Mouse (Mus musculus): Measurements from ENCODE around the gene Tbc1d7. TPM values are rescaled to one million over a fixed set of nuclear protein-coding genes. Genes with fewer than 3 reads are reported as not detected.

Tbc1d7 gene
- total RNA-seq, 1 experiment from 2014 or later: 21.5 TPM

GRCm38 (mm10) chr13:43193932-43194331, 22.6 kb upstream of the Tbc1d7 start:
- DNase-seq: no peak

GRCm38 (mm10) chr13:43193266-43193665, 22.0 kb upstream of the Tbc1d7 start:
- DNase-seq: no peak

DNA sequence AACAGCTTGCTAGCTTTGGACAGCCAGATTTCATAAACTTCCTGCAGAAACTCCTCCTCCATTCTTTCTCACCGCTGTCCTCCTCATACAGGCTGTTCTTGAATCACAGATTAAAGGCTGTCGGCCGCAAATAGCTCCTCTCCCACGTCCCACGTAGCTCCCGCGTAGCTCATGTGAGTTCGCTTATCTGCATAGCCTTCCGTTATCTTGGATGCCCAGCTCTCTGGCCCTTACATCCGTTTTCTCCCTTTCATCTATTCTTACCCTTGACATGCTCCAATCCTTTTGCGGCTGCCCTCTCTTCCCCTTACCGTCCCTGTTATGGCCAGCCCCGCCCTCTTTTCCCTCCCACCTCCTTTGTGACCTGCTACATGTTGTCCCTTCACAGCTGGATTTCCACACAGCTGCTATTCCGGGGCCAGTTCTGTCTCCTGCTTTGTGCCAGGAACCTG, 20.5 kb upstream of the Tbc1d7 start:
- no peak for DNase-seq

- no peak for DNase-seq
Measured at GRCm38 (mm10) chr13:43191290-43191689, 20.0 kb upstream of the Tbc1d7 start.

GRCm38 (mm10) chr13:43187736-43188135, 16.4 kb upstream of the Tbc1d7 start:
- no peak for DNase-seq

- DNase-seq: no peak
Measured at GRCm38 (mm10) chr13:43183248-43184055, 12.2 kb upstream of the Tbc1d7 start.

- peak; percentile 89 for DNase-seq
Measured at GRCm38 (mm10) chr13:43182465-43183201, 11.3 kb upstream of the Tbc1d7 start.

DNA sequence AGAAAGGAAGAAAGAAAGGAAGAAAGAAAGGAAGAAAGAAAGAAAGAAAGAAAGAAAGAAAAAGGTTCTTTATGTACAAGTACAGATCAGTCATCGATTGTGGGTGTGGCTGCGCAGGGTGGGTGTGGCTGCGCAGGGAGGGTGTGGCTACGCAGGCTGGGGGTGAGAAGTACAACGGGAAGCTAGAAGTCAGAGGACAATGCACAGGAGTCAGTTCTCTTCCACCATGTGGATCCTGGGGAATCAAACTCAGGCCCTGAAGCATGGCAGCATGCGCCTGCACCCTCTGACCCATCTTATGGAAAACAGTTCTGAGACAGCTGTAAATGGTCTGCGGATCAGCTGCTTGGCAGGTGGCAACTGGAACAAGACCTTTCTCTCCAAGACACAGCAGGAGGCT, 9.8 kb upstream of the Tbc1d7 start:
- no peak for DNase-seq

DNA sequence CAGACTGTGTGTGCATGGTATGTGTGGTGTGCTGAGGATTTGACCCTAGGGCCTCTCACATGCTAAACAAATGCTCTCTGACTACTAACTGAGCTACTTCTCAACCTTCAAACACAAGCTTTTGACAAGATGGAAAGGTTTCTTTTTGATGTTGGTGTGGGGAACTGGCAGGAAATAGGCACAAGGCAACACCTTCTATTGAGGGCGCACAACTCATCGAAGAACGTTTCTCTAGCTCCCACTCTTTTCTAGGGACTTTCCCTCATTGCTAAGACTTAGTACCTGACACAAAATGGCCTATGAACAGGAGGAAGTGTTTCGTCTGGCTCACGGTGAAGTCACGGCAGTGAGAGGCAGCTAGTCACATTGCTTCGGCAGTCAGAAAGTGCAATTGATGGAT, 6.0 kb upstream of the Tbc1d7 start:
- no peak for DNase-seq

DNA sequence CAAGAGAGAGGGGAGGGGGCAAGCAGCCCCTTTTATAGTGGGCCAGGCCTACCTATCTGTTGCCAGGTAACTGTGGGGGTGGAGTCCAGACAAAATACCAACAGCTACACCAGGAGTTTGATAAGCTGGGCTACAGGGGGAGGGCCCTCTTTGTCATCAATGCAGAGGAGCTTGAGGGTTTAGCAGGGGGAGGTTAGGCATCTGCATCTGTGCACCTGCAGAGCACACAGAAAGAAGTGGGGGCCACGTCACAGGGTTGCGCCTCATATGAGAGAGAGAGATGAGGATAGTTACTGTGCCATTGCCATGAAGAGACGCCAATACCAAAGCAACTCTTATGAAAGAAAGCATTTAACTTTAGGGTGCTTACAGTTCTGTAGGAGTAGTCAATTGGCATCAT, 5.4 kb upstream of the Tbc1d7 start:
- DNase-seq: no peak

GRCm38 (mm10) chr13:43173262-43173661, 2.0 kb upstream of the Tbc1d7 start:
- peak; percentile 64 for DNase-seq

- DNase-seq: peak; percentile 51
Measured at GRCm38 (mm10) chr13:43172036-43172713, 874 bp upstream of the Tbc1d7 start.

- no peak for DNase-seq
Measured at GRCm38 (mm10) chr13:43167721-43168120, 3.6 kb downstream of the Tbc1d7 start.

DNA sequence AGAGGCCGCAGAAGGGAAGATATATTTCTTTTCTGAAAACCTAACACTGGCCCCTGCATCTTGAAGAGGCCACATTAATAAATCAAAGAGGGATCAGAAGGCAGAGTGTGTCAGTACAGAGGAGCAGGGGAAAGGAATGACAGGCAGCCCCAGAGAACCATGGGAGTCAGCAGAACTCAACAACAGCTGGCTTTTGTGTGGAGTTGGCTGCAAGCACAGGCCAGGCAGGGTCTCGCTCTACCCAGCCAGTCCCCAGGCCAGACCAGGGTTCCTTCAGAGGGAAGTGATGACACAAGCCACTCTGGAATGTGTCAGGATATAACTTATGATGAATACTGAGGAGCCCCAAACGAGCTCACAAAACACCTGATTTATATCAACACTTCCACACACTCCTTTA, 11.9 kb downstream of the Tbc1d7 start:
- no peak for DNase-seq

DNA sequence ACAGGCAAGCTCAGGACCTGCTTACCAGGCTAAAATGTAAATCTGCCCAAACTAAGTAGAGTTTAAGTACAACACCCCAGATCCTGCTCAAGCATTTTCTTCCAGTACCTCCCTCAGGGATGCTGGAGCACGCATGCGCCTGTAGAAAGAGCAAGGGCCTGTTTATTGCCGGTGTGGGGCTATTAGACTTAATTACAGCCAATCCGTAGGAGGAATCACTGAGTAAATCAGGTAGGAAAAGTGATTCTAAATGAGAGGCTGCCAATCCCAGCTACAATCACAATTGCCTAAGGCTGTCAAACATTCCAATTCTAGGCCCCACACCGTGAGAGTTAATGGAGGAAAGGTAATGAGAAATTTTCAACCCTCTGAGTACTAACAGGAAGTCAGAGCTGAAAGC, 13.0 kb downstream of the Tbc1d7 start:
- no peak for DNase-seq

DNA sequence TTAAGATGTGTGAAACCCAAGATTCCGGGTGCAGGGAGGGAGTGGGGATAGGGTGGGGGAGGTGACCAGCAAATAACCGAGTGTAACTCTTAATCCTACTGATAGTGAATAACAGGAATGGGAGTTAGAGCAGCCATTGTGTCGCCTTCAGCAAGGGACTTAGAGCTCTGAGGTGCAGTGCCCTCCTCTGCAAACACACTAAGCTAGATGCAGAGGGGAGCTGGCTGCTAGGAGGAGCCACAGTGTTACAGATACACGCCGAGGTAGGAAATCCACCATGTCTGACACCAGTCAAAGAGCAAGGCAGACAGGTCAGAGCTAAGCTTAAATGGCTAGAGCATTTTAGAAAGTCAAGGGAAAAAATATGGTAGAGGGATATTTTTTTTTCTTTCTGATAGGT, 13.9 kb downstream of the Tbc1d7 start:
- no peak for DNase-seq

DNA sequence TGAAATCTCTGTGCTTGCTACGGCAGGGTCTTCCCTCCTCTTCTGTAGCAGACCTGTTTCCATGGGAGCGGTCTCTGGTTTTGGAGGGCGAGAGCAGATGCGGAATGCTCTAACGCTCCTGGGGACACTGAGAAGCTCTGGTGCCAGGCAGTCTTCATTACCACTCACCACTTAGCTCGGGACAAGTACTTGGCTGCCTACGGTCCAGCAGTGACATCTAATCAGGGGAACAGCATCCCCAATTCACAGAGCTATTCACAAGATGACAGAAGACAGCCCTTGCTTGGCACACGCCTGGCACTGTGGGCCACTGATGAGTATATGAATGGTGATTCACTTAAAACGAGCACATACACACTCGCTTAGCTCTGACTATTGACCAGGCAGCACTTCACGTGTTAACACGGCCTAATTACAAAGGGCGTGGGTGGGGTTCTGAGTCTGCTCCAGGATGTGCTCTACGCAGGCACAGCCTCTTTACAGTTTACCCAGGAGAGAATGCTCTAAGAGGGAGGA, 19.2 kb downstream of the Tbc1d7 start:
- no peak for DNase-seq

DNA sequence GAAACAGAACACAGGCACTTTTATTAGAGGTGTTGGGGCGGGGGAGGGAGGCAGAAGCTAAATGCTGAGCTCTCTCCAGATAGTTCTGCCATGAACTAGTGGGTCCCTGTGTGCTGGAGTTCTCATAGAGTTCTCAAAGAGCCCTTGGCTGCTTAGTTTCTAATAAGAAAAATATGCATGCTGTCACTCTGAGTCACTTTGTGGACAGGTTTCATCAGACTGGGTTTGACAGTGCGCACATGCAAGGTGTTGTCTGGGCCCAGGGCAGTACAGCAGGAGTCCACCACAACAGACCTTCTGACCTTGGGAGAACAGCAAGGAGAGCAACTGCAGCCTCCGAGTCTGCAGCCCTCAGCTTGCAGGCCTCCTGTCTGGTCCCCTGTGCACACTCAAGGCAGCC, 21.6 kb downstream of the Tbc1d7 start:
- DNase-seq: no peak

GRCm38 (mm10) chr13:43148692-43149091, 22.6 kb downstream of the Tbc1d7 start:
- DNase-seq: no peak

DNA sequence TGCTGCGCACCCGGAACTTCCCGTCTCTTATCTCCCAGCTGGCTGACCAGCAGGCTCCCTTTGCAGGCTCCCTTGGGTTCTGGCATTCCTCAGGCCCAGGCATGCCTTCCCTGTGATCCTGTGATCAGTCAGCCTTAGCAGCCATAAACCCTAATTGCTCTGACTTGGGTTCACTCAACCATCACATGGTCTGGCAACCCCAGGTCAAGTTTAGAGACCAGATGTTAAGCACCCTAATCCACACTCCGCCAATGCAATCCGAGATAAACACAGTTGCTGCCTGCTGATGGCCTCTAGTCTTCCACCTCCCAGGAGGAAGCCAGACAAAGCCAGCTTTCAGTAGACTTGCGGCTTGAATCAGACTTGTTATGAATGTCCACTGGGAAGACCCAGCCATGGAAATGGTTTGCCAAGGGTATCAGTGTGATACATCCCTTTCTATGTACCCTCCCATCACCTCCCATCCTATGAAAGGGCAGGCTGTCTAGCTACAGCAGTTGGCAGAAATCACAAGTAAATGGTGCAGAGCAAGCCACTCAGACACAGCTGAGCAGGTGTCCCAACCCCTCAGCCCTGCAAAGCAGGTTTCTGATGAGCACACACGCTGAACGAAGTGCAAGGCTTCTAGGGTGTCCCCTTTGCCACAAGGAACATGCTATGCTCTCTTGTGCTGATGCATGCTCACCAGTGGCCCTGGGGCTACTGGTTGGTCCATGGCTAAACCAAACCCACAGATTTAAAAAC, 24.6 kb downstream of the Tbc1d7 start:
- no peak for DNase-seq

- DNase-seq: no peak
Measured at GRCm38 (mm10) chr13:43144720-43145418, 26.4 kb downstream of the Tbc1d7 start.
